Mouse (Mus musculus): ENCODE measurements at regions not wholly inside any gene's neighbourhood (a gene's known extent, or its start where the extent isn't known, plus 50 kb on each side); places are given as distances from the start of the nearest gene placed in this dataset.
A peak's percentile ranks its signal among the peaks of the same experiment; 100 is the strongest.

DNA sequence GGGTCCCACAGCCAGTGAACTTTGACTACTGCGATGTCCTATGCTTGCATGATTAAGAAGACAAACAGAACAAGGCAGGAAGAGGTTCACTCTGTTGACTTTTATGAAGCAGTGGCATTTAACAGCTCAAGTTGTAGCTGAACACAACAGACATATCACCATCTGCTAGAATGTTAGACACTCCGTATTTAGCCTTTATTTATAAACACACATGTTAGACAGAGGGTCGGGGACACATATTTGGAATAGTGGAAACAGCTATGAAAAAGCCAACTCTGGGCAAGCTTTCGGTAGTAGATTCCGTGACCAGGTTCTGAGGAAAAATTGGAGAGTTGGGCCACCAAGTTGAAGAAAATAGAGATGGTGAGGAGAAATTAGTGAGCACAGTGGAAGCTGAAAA, 775.6 kb upstream of the Fam98a start:
- no peaks in the 10 kb centered on the region for H3K36me3 ChIP-seq (ENCODE audit: control insufficient read depth in 1 of 2, insufficient read depth in 2 of 2, low read length in 2 of 2)
- DNase-seq (ENCODE audit: low read depth, low spot score): no peak
- TF ChIP-seq TCF12 (IDR thresholded peaks at IDR 0.05; ENCODE audit: low read depth, low read length): no peak
- no peak for TF ChIP-seq NRF1 (IDR thresholded peaks at IDR 0.05; ENCODE audit: insufficient read depth, low read depth, low read length, poor library complexity, severe bottlenecking)
- TF ChIP-seq ZKSCAN1 (IDR thresholded peaks at IDR 0.05; ENCODE audit: low read depth, low read length): no peak
- no peak for TF ChIP-seq POLR2AphosphoS2 (IDR thresholded peaks at IDR 0.05; ENCODE audit: low read length)
- TF ChIP-seq TBP (IDR thresholded peaks at IDR 0.05; ENCODE audit: low read depth, low read length): no peak
- TF ChIP-seq NELFE (IDR thresholded peaks at IDR 0.05; ENCODE audit: low read depth, low read length): no peak
- TF ChIP-seq JUND (IDR thresholded peaks at IDR 0.05; ENCODE audit: low read depth, low read length): no peak
- no peak for TF ChIP-seq KAT2A (conservative IDR thresholded peaks at IDR 0.05; ENCODE audit: low read depth, low read length)
- no peak for TF ChIP-seq UBTF (IDR thresholded peaks at IDR 0.05; ENCODE audit: borderline replicate concordance, insufficient read depth, low read depth, low read length)
- TF ChIP-seq E2F4 (IDR thresholded peaks at IDR 0.05; ENCODE audit: borderline replicate concordance, low read depth, low read length): no peak
- TF ChIP-seq CHD2 (IDR thresholded peaks at IDR 0.05; ENCODE audit: low read length): no peak
- TF ChIP-seq RCOR1 (IDR thresholded peaks at IDR 0.05; ENCODE audit: low read depth, low read length): no peak
- no peak for TF ChIP-seq CHD1 (IDR thresholded peaks at IDR 0.05; ENCODE audit: low read depth, low read length)

DNA sequence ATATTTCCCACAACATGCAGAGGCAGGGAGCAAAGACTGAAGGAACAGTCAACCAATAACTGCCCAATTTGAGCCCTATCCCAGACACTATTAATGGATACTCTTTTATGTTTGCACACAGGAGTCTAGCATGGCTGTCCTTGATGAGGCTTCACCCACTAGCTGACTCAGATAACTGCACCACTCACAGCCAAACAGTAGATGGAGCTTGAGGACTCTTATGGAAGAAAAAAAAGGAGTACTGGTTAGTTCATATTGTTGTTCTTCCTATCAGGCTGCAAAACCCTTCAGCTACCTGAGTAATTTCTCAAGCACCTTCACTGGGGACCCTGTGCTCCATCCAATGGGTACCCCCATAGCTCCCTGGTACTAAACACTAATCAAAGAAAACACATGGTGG, 742.9 kb upstream of the Fam98a start:
- Histone ChIP-seq H3K9me3 (replicated peaks; ENCODE audit: insufficient read depth, low read length) (no peaks in the 10 kb centered on the region), H3K9ac (ENCODE audit: control insufficient read depth, low read depth, low read length, poor library complexity, severe bottlenecking) (no peak overlapping the region), H3K27me3 (ENCODE audit: control insufficient read depth in 1 of 2, insufficient read depth in 2 of 2, low read length in 2 of 2) (no peaks in the 10 kb centered on the region), H3K36me3 (ENCODE audit: control insufficient read depth in 1 of 2, insufficient read depth in 2 of 2, low read length in 2 of 2) (no peaks in the 10 kb centered on the region), H3K4me1 (ENCODE audit: control insufficient read depth in 1 of 2, insufficient read depth in 2 of 2, low read length in 2 of 2) (no peaks in the 10 kb centered on the region), H3K79me2 (ENCODE audit: control insufficient read depth, insufficient read depth, low read length, poor library complexity) (no peaks in the 10 kb centered on the region), H3K27ac (ENCODE audit: control insufficient read depth, low read depth, low read length) (no peak overlapping the region), H3K4me3 (ENCODE audit: control insufficient read depth in 1 of 2, insufficient read depth in 1 of 2, low read depth in 2 of 2, low read length in 2 of 2) (no peak overlapping the region)
- TF ChIP-seq CTCF (IDR thresholded peaks at IDR 0.05 in 2 of 3, conservative IDR thresholded peaks at IDR 0.05 in 1 of 3; ENCODE audit: control insufficient read depth in 1 of 3, insufficient read depth in 1 of 3, low read depth in 2 of 3, low read length in 3 of 3, poor library complexity in 1 of 3, severe bottlenecking in 1 of 3) (peak in 1 of 3 experiments; percentile 52; a peak in 2 of 6 replicates), MYC (IDR thresholded peaks at IDR 0.05; ENCODE audit: low read depth, low read length) (no peak), ZC3H11A (IDR thresholded peaks at IDR 0.05; ENCODE audit: low read depth, low read length) (peak; percentile 66), RAD21 (IDR thresholded peaks at IDR 0.05; ENCODE audit: low read depth, low read length) (peak; percentile 55), SMC3 (IDR thresholded peaks at IDR 0.05; ENCODE audit: low read depth, low read length) (peak; percentile 63), SIN3A (IDR thresholded peaks at IDR 0.05; ENCODE audit: low read length) (no peak), JUND (IDR thresholded peaks at IDR 0.05; ENCODE audit: low read depth, low read length) (no peak), ZNF384 (IDR thresholded peaks at IDR 0.05; ENCODE audit: low read depth, low read length) (0 out of 2 replicates have a peak, but pooled peaks have one; percentile 33)
- DNase-seq (ENCODE audit: low read depth, low spot score): peak; percentile 10

More for the DNA sequence above, 775.6 kb upstream of the Fam98a start:
- H3K27ac ChIP-seq (ENCODE audit: control insufficient read depth, low read depth, low read length): no peak overlapping the region
- no peaks in the 10 kb centered on the region for H3K79me2 ChIP-seq (ENCODE audit: control insufficient read depth, insufficient read depth, low read length, poor library complexity)
- no peaks in the 10 kb centered on the region for H3K27me3 ChIP-seq (ENCODE audit: control insufficient read depth in 1 of 2, insufficient read depth in 2 of 2, low read length in 2 of 2)
- H3K4me1 ChIP-seq (ENCODE audit: control insufficient read depth in 1 of 2, insufficient read depth in 2 of 2, low read length in 2 of 2): no peaks in the 10 kb centered on the region
- no peak overlapping the region for H3K9ac ChIP-seq (ENCODE audit: control insufficient read depth, low read depth, low read length, poor library complexity, severe bottlenecking)
- no peak overlapping the region for H3K4me3 ChIP-seq (ENCODE audit: control insufficient read depth in 1 of 2, insufficient read depth in 1 of 2, low read depth in 2 of 2, low read length in 2 of 2)
- no peaks in the 10 kb centered on the region for H3K9me3 ChIP-seq (replicated peaks; ENCODE audit: insufficient read depth, low read length)

All from MEL (cell line).